ENCODE assay signal across 39 mouse cellular contexts in genomic region chr3:27949873-27950250, GRCm38 (mm10). TPM values are rescaled to one million over a fixed set of nuclear protein-coding genes. Genes with fewer than 3 reads are reported as not detected.
"Had no signal": no experiment of that assay in that cellular context is flagged by ENCODE, and none has a peak within 500 bp of the region (broad histone marks: within the 10 kb centered on the region; RNA-seq: fewer than 3 reads in every experiment).

No protein-coding gene starts in this region.

- H3K4me3 ChIP-seq: left cerebral cortex, adult 2 months; limb, embryonic 10.5 days; limb, embryonic 12.5 days; limb, embryonic 13.5 days; limb, embryonic 15.5 days; liver, embryonic 12.5 days; liver, embryonic 13.5 days; liver, embryonic 15.5 days; lung, embryonic 15.5 days; megakaryocyte, embryonic 14.5 days; midbrain, embryonic 10.5 days; midbrain, embryonic 12.5 days; midbrain, embryonic 13.5 days; midbrain, embryonic 15.5 days; myocyte had no signal

- H3K27ac ChIP-seq: left cerebral cortex, adult 2 months; limb, embryonic 10.5 days; limb, embryonic 12.5 days; limb, embryonic 13.5 days; limb, embryonic 15.5 days; liver, embryonic 12.5 days; liver, embryonic 13.5 days; liver, embryonic 14.5 days; liver, embryonic 15.5 days; lung, embryonic 15.5 days; macrophage; midbrain, embryonic 10.5 days; midbrain, embryonic 12.5 days; midbrain, embryonic 13.5 days; midbrain, embryonic 15.5 days had no signal

- H3K27me3 ChIP-seq: limb, embryonic 12.5 days; limb, embryonic 13.5 days; limb, embryonic 15.5 days; liver, embryonic 12.5 days; liver, embryonic 13.5 days; liver, embryonic 15.5 days; lung, embryonic 15.5 days; midbrain, embryonic 12.5 days; midbrain, embryonic 13.5 days; midbrain, embryonic 15.5 days had no signal

- H3K4me1 ChIP-seq: limb, embryonic 15.5 days; liver, embryonic 12.5 days; liver, embryonic 13.5 days; liver, embryonic 15.5 days; lung, embryonic 15.5 days; megakaryocyte, embryonic 14.5 days; midbrain, embryonic 12.5 days; midbrain, embryonic 13.5 days; midbrain, embryonic 15.5 days had no signal

- H3K9ac ChIP-seq: limb, embryonic 12.5 days; limb, embryonic 13.5 days; limb, embryonic 15.5 days; liver, embryonic 12.5 days; liver, embryonic 13.5 days; liver, embryonic 14.5 days; liver, embryonic 15.5 days; liver, postnatal 0 days; lung, embryonic 14.5 days; lung, embryonic 15.5 days; midbrain, embryonic 12.5 days; midbrain, embryonic 13.5 days; midbrain, embryonic 15.5 days had no signal

- ATAC-seq: liver, embryonic 12.5 days; liver, postnatal 0 days; lung, postnatal 0 days; midbrain, embryonic 13.5 days; midbrain, embryonic 15.5 days had no signal

- DNase-seq: left cerebral cortex, postnatal 4 days; liver; liver, embryonic 13.5 days; liver, postnatal 0 days; lung, adult 18-20 months; lung, adult 2 months; lung, embryonic 14.5 days; lung, postnatal 10 days; lung, postnatal 14 days; lung, postnatal 36 days; lung, postnatal 4 days; midbrain, embryonic 14.5 days had no signal

- H3K9me3 ChIP-seq: limb, embryonic 10.5 days; limb, embryonic 12.5 days; limb, embryonic 13.5 days; limb, embryonic 15.5 days; liver, embryonic 12.5 days; liver, embryonic 13.5 days; liver, embryonic 15.5 days; lung, embryonic 15.5 days; megakaryocyte, embryonic 14.5 days; midbrain, embryonic 10.5 days; midbrain, embryonic 12.5 days; midbrain, embryonic 13.5 days; midbrain, embryonic 15.5 days had no signal

- H3K4me2 ChIP-seq: limb, embryonic 12.5 days; limb, embryonic 13.5 days; limb, embryonic 15.5 days; liver, embryonic 11.5 days; liver, embryonic 12.5 days; liver, embryonic 13.5 days; liver, embryonic 15.5 days; lung, embryonic 14.5 days; lung, embryonic 15.5 days; midbrain, embryonic 12.5 days; midbrain, embryonic 13.5 days; midbrain, embryonic 15.5 days had no signal

- H3K36me3 ChIP-seq: limb, embryonic 10.5 days; limb, embryonic 12.5 days; limb, embryonic 13.5 days; liver, embryonic 12.5 days; liver, embryonic 13.5 days; liver, embryonic 15.5 days; lung, embryonic 15.5 days; midbrain, embryonic 10.5 days; midbrain, embryonic 12.5 days; midbrain, embryonic 13.5 days; midbrain, embryonic 15.5 days had no signal

RNA-seq across cellular contexts. Expression of gene Tmem212, which starts 53.7 kb away (rescaled TPM):
- total RNA-seq: left cerebral cortex, postnatal 25 days; liver, adult 2 months; megakaryocyte, adult 5-6 weeks; megakaryocyte-erythroid progenitor cell, adult 5-6 weeks; monocyte, adult 5-6 weeks had no signal
- polyA plus RNA-seq: limb, embryonic 10.5 days; limb, embryonic 11.5 days; limb, embryonic 12.5 days; limb, embryonic 13.5 days; limb, embryonic 14.5 days; limb, embryonic 15.5 days; liver, adult 2 months; liver, embryonic 11.5 days; liver, embryonic 12.5 days; liver, embryonic 13.5 days; liver, embryonic 14.5 days; liver, embryonic 15.5 days; liver, embryonic 16.5 days; lung, embryonic 14.5 days; macrophage; midbrain, embryonic 10.5 days; midbrain, embryonic 12.5 days; midbrain, embryonic 13.5 days; midbrain, embryonic 14.5 days; myocyte; neural tube, embryonic 11.5 days had no signal
